Mouse (Mus musculus) myocyte (in vitro differentiated cells): ENCODE data around the gene Txlna.

Source experiments
- MAX ChIP-seq: IDR thresholded peaks from one replicate; pipeline ENCODE4 v1.6.1; 2011; ENCODE audit warnings: low read depth, mild to moderate bottlenecking, control low read depth
- MYOD1 ChIP-seq, 3 experiments: IDR thresholded peaks; one replicate each; pipeline ENCODE4 v1.6.1; 2011; ENCODE audit warnings: control low read depth in 2 of 3, low read depth in 2 of 3, mild to moderate bottlenecking in 2 of 3, moderate library complexity in 1 of 3; ENCODE audit not compliant: insufficient read length in 2 of 3, control insufficient read depth in 1 of 3
- MYOG ChIP-seq, 3 experiments: IDR thresholded peaks; one replicate each; pipeline ENCODE4 v1.6.1; 2011; ENCODE audit warnings: control low read depth in 2 of 3, low read depth in 2 of 3, mild to moderate bottlenecking in 2 of 3; ENCODE audit not compliant: insufficient read length in 2 of 3, control insufficient read depth in 1 of 3, insufficient read depth in 1 of 3
- POLR2A ChIP-seq: IDR thresholded peaks from one replicate; pipeline ENCODE4 v1.6.1; 2011; ENCODE audit warnings: low read depth, mild to moderate bottlenecking, control low read depth, moderate library complexity; ENCODE audit not compliant: insufficient read length
- REST ChIP-seq: IDR thresholded peaks from one replicate; pipeline ENCODE4 v1.6.1; 2011; ENCODE audit warnings: mild to moderate bottlenecking, control low read depth, moderate library complexity; ENCODE audit not compliant: insufficient read depth, insufficient read length
- USF1 ChIP-seq: IDR thresholded peaks from one replicate; pipeline ENCODE4 v1.6.1; 2011; ENCODE audit warnings: low read depth, mild to moderate bottlenecking, control low read depth, moderate library complexity

- TF ChIP-seq MYOD1 (IDR thresholded peaks at IDR 0.05; ENCODE audit: control insufficient read depth in 1 of 3, insufficient read length in 2 of 3, low read depth in 2 of 3) = no peak
- no peak for TF ChIP-seq POLR2A
- no peak for TF ChIP-seq MYOG (IDR thresholded peaks at IDR 0.05; ENCODE audit: control insufficient read depth in 1 of 3, insufficient read depth in 1 of 3, insufficient read length in 2 of 3, low read depth in 2 of 3)
- TF ChIP-seq REST = no peak
- no peak for TF ChIP-seq USF1
- TF ChIP-seq MAX = no peak
Observed at GRCm38 (mm10) chr4:129610026-129610425, 30.8 kb downstream of the Txlna start.
